Mouse (Mus musculus): ENCODE data around the gene Phox2b. TPM values are rescaled to one million over a fixed set of nuclear protein-coding genes. Genes with fewer than 3 reads are reported as not detected.

Phox2b gene
- not detected in 2 replicates for polyA plus RNA-seq (2015; fragmentation: Nextera tagmentation; extraction: Ambion mirVana)

DNA sequence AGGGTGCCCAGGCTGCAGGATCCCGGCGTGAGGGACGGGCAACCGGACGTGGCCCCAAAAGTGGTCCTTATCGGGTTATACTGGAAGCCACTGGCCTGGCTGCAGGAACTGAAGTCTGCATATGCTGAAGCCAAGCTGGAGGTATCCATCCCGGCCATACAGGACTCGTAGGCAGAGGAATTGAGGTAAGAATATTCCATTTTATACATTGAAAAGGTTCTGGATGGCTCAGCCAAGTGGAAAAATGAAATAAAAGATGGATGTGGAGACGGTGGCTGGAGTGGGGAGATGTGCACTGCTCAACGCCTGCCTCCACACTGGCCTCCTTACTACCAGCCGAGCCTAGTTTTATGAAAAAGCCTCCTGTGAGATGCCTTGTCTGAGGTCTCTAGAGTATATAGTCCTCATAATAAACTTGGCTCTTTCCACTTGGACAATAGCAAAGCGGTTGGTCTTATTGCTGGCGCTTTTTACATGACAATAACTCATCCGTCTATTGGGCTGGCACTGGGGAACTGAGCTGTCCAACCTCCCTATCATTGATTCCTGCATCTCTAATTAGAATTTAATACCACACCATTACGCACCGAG, at the start of gene Phox2b:
Gene Phox2b (minus strand): TSS at position 569 of the 591 bp plus-strand sequence.

Small RNA genes lying within 50 kb of the gene (microRNA-seq; reads per million reads assigned to microRNA genes)
- 0 reads per million in 2 experiments for gene Gm23841

Other genes starting within 250 kb of the Phox2b start
- gene Tmem33, start 161.3 kb upstream of the Phox2b start, polyA plus RNA-seq (2015; fragmentation: Nextera tagmentation; extraction: Ambion mirVana), result 44.0 and 47.4 TPM in 2 replicates
- 67.4 and 73.7 TPM in 2 replicates for gene Slc30a9, start 207.7 kb upstream of the Phox2b start, polyA plus RNA-seq (2015; fragmentation: Nextera tagmentation; extraction: Ambion mirVana)

All from skeletal muscle tissue, postnatal 0 days (tissue).